Mouse (Mus musculus) brain, embryonic 14.5 days (tissue): Measurements from ENCODE around the gene Ptprt. TPM values are rescaled to one million over a fixed set of nuclear protein-coding genes. Genes with fewer than 3 reads are reported as not detected.
A peak's percentile ranks its signal among the peaks of the same experiment; 100 is the strongest.

Experiments
- DNase-seq: peaks from one replicate; pipeline ENCODE4 v3.0.0-alpha.2; 2011; ENCODE audit warnings: low read depth
- CTCF ChIP-seq: fragments of 200-500 bp; IDR thresholded peaks from 2 replicates; pipeline ENCODE4 v1.5.1; 2012; ENCODE audit warnings: inconsistent platforms, mild to moderate bottlenecking, moderate library complexity, borderline replicate concordance; ENCODE audit not compliant: insufficient read depth, insufficient read length; ENCODE audit errors: extremely low read depth
- POLR2A ChIP-seq: fragments of 200-500 bp; IDR thresholded peaks from 2 replicates; pipeline ENCODE4 v1.6.1; 2012; ENCODE audit warnings: mild to moderate bottlenecking, inconsistent platforms, borderline replicate concordance; ENCODE audit not compliant: poor library complexity, insufficient read depth, insufficient read length, severe bottlenecking; ENCODE audit errors: extremely low read depth
- polyA plus RNA-seq: library from polyadenylated mRNA; depleted of rRNA; stranded (reverse); fragments of >200 nt; gene quantifications from 2 replicates; pipeline ENCODE4 v1.2.3, GENCODE M21; 2012

Ptprt gene
- polyA plus RNA-seq, 1 experiment, result 14.8 TPM

DNA sequence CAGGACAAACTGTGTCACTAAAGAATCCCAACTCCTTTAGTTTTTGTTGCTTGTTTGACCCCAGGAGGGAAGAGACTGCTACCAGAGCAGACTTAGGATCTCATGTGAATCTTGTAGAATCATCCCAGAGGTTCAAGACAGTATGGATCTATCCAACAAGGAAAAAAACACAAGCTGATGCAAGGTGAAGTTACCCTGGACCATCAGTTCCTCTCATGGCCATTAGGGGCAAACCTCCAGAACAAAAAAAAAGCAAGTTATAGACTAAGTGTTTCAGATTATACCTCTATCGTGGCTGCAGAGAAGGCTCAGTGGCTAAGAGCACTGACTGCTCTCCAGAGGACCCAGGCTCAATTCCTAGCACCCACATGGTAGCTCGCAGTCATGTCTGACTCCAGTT lies 88.1 kb downstream of the Ptprt start:
- no peak for DNase-seq
- TF ChIP-seq POLR2A (no peak), CTCF (no peak)

DNA sequence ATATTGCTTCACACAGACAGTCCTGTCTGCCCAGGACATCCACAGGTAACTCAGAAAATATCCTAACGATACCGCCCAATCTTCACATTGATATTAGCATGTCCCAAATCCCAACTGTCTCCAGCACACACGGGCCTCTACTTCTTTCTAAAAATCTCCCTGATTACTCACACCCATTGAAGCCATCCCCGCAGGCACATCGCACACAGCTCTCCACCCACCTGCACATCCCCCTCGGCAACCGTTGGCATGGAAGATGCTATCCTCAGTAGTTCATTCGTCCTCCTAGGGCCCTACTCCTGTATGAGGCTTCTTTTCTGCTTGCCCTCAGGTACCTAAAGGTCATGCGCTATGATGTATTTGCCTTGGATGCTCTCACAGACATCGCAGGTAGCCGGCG lies 89.9 kb downstream of the Ptprt start:
- TF ChIP-seq POLR2A, result no peak
- TF ChIP-seq CTCF, result no peak
- DNase-seq, result no peak

DNA sequence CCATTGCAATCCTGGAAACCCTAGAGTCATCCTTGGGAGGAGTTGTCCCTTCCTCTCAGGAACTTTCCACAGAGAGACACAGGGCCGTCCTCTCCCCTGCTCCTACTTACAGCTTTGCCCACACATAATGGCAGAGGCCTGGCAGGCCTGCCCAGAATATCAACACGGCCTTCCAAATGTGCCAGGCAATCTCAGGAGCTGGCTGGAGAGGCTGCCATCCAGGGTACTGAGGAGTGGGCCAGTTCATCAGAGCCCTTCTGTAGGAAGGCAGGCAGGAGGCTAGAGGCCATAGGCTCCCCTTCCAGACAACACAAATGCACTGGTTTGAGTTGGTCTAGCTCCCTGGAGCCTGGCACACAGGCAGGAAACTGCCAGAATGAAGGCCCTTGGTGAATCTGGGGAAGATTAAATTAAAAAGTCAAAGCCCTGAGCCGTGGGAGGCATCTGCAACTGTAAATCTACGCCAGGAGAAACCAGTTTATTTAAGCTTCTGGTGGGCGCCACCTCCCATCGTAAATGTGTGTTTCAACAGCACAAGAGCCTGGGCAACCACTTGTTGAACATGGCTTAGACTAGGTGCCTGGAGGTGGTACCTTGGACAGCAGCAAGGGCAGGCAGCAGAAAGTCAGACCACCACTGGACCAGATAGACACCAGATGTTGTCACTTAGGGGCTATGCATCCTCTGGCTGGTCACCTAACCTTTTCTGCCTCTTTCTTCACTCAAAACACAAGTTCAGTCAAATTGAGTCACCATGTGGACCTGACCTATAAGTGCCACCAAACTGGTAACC lies 92.4 kb downstream of the Ptprt start:
- DNase-seq, result no peak
- TF ChIP-seq CTCF (no peak), POLR2A (no peak)

DNA sequence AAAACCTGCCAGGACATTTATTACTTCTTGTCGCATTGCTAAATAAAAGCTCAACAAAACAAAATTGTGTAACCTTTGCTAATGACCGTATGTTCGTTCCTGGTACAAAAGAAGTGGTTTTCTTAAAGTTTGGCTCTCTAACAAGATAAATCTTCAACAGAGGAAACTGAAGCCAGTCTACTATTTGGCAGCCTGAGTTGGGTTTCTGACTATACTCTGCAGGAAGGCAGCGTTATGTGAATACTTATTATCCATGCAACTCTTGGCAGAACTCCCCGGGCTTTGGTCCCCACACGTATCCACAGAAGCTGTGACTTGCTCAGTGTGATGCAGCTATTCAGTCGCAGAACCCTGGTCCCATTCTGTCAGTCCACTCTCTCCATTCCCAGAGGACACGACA lies 112.6 kb downstream of the Ptprt start:
- DNase-seq, result peak; percentile 78
- TF ChIP-seq POLR2A (no peak), CTCF (no peak)

DNA sequence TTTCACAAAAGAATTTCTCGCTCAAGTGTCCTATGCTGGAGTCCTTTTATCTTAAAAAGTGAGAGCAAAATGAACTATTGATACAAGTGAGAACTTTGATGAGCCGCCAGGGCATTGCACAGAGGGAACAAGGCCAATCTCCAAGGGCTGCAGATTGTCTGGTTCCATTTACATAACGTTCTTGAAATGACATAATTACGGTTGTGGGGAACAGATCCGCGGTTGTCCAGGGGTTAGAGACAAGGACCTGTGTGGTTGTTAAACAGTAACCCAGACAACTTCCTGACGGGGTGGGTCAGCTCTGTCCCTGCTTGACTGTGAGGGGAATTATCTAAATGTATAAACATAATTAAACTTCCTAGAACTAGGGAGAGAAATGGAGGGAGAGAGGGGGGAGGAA lies 129.3 kb downstream of the Ptprt start:
- DNase-seq, result peak; percentile 51
- no peak for TF ChIP-seq POLR2A
- TF ChIP-seq CTCF, result no peak

DNA sequence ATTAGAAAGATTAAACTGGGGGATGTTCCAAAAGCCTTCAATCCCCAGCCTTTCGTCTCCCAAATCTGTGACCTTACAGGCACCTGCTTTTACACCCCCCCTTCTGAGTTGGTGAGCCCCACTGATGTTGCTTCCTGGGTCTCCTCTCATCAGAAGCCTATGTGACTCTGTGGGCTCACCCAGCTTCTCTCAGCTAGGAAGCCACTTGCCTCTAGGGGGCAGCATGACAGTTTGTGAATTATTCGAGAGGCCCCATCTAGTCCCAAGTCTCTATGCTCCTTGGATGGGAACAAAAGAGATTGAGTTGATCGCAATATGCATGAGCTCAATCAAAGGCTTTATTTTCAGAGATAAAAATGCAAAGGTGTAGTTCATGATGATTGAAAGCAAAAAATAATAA lies 132.0 kb downstream of the Ptprt start:
- peak; percentile 14; the same call in 1 of the 2 replicates for TF ChIP-seq CTCF
- no peak for TF ChIP-seq POLR2A
- no peak for DNase-seq

DNA sequence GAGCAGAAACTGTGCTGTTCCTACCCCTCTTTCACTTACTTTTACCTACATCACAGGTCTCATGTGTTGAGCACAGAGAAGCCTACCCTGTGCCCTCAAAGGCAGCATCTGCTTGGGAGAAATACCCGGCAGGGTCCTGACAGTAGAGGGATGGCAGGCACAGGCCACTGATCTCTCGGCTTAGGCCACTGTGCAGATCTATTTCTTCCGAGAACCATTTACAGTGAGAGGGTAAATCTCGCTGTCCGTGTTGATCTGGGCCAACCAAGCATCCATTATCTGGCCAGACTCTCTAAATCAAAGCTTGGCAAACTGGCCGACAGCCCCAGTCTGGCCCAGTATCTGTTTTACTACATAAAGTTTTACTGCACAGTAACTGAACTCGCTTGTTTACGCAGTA lies 145.0 kb downstream of the Ptprt start:
- no peak for TF ChIP-seq CTCF
- TF ChIP-seq POLR2A, result no peak
- no peak for DNase-seq

DNA sequence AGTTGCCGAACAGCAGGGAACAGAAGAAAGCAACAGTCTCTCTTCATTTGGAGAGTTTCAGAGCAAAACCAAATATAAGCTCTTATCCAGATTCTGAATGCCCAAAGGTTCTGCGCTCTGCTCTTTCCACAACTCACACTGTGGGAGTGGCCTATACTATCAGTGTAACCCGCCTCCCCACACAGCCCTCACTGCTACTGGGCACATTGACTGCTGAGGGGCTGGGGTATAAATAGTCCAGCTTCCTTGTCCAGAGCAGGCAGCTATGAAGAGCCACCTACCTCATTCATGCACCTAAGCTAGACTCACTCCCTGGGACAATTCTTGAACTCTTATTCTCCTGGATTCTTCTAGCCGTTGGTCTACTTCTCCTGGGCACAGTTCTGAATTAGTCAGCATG lies 147.9 kb downstream of the Ptprt start:
- no peak for TF ChIP-seq POLR2A
- TF ChIP-seq CTCF, result no peak
- DNase-seq, result no peak

DNA sequence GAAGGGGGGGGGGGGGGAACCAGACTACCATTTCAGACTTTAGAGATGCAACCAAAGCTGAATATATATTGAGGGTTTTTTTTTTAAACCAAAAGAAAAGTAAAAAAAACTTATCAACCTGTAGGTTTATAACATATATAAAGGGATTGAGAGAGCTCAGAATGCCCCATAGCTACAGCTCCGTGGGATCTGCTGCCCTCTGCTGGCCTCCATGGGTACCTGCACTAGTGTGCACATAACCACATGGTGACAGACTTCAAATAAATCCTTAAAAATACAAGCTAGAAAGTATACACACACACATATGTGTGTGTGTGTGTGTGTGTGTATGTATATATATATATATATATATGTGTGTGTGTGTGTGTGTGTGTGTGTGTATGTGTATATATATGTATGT lies 148.9 kb downstream of the Ptprt start:
- DNase-seq, result no peak
- TF ChIP-seq CTCF (peak; percentile 48; the same call in 1 of the 2 replicates), POLR2A (no peak)

DNA sequence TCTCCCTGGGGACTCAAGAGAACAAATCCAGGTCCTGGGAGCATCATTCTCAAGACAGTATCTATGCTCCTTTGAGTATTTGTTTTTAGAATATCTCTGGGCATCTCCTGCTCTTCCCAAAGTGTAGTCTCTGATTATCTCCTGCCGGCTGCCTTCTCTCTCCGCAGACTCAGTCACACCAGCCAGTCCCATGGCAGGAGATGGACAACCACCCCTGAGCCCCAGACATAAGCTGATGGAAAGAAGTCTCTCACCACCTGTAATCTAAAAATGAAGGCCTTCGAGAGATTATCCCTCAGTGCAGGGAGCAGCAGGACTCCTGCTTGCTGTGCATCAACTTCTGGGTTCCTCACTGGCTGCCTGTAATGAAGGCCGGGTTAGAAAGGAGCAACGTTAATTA lies 151.9 kb downstream of the Ptprt start:
- TF ChIP-seq POLR2A, result no peak
- TF ChIP-seq CTCF, result no peak
- DNase-seq, result no peak

DNA sequence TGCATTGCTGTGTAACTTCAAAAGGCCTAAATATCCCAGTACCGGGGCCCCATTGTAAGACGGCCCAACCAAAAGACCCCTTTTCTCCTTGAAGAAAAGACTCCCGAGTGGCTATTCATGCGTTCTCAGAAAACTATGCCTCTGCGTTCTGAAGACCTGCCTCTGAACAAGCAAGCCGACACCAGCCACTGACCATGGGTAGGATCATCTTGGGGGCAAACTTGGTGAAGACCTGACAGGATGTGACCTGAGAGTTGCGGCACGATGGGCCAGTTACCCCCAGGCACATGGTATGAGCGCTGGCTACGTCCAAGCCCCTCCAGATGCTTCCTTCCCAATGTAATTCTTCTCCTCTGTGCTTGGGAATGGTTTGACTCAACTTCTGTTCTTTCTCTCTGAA lies 153.3 kb downstream of the Ptprt start:
- TF ChIP-seq CTCF (no peak), POLR2A (no peak)
- DNase-seq, result no peak

DNA sequence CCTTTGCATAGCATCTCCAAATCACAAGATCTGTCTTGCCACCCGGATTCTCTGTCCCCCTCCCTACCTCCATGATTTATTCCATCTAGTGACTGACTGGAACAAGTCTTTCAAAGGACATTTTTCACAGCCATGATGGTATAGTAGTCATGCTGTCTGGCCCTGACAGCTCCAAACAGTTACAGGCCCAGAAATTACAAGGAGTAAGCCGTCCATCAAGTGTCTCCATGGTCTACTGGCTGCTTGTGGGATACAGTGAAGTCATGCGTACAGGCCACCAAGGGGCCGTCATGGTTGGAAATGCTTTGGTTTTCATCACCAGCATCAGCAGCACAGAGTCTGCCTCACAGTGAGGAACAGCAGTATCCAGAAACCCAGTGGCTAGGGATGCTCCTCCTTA lies 156.1 kb downstream of the Ptprt start:
- TF ChIP-seq POLR2A (no peak), CTCF (no peak)
- DNase-seq, result no peak
